Mouse (Mus musculus): Measurements from ENCODE around the gene Fgfr2.
"Not testable (repeated sequence)": the region's sequence is repeated elsewhere in the genome, so short reads cannot be mapped to it uniquely, and the experiment has no call there.

Gene Fgfr2

DNA sequence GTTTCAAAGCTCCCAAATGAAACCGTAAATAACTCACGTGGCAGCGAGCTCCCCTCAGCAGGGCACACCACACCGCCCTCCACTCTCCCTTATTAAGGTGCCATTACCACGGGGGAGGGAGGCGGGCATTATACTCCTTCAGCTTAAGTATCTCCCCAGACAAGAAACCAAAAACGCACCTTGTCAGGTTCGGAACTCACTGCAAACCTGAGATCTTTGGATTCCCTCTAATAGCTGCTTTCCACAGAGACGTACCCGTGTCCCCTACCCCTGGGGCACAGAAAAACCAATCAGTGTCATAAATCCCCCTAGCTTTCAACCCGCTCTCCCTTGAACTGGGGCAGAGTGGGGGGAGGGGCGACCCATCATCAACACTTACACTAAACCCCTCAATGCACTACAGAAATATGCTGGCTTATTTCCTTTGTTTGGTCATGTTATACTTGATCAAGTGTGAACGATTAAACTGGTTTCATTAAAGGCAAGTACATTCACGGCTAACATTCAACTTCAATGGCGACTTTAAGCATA is 2.9 kb downstream of the Fgfr2 start:
- no peak for DNase-seq (ENCODE audit: low spot score)

GRCm38 (mm10) chr7:133117815-133118214 is 5.3 kb downstream of the Fgfr2 start:
- no peak for DNase-seq (ENCODE audit: low spot score)

- no peak for DNase-seq (ENCODE audit: low spot score)
Measured at GRCm38 (mm10) chr7:133116542-133116941, 6.6 kb downstream of the Fgfr2 start.

DNA sequence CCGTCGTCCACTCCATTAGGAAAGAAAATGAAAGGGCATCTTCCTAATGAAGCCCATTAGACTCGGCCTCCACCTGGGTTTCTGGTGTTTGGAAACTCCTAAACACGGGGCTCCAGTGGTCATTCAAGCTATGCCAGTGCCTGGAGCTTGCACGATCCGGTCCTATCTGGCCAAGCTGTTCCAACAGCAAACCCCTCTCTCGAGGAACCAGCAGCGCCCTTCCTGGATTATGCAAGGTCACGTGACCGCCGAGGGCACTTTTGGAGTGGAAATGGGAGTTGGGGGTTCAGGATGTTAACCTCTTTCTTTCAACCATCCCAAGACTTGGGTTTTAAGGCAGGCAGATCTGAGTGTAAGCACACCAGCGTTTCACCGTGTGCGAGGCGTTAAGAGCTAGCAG is 7.3 kb downstream of the Fgfr2 start:
- no peak for DNase-seq (ENCODE audit: low spot score)

DNA sequence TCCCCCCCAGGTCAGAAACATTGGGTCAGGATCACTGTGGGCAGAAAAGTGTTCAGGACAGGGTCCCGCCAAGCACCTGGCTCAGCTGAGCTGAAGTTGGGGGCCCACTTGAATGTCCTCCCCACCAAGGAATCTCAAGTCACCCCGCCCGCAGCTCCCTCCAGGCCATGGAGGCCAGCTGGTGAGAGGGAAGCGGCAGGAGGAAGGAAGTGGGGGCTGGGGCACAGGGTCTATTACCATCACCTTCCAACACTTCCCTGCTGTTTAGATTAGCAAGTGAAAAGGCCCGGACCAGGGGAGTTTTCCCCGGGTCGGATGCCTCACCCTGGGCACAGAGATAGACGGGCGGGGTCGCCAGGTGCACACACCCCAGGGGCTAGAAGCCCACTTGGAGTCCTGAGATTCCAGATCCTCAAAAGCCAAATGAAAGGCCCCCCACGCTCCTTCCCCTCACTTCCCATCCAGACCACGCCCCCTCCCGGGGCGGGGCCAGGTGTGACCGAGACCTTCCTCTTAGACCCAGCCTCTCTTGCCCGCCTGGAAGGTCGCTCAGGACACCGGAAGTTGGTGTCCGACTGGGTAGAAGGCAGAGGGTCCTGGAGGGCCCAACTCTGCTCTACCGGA is 8.2 kb downstream of the Fgfr2 start:
- DNase-seq (ENCODE audit: low spot score) = no peak

DNA sequence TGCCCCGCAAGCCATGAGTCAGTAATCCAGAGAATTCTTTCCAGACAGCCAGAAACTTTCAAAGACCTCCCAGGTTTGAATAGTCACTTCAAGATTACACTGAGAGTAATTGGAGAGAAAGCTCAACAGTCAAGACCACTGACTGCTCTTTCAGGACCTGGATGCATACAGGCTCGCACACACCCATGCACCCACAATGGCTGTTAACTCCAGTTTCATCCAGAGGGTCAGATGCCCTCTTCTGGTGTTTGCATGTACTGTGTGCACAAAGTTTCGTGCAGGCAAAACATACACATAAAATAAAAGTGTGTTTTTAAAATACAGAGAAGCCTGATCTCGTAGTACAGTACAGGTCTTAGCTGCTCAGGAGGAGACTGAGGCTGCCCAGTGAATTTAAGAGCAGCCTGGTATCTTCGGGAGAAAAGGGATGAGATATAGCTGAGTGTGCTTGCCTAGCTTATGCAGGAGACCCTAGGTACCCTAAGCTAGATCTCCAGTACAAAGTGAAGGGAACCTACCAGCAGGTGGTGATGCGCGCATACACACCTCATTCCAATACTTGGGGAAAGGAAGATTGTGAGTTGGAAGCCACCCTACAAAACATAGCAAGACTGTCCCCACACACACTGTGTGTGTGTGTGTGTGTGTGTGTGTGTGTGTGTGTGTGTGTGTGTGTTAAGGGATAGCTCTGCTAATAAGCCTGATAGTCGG is 9.8 kb downstream of the Fgfr2 start:
- DNase-seq (ENCODE audit: low spot score) = no peak

GRCm38 (mm10) chr7:133112351-133112831 is 10.8 kb downstream of the Fgfr2 start:
- DNase-seq (ENCODE audit: low spot score) = no peak

- no peak for DNase-seq (ENCODE audit: low spot score)
Measured at GRCm38 (mm10) chr7:133109442-133109841, 13.7 kb downstream of the Fgfr2 start.

DNA sequence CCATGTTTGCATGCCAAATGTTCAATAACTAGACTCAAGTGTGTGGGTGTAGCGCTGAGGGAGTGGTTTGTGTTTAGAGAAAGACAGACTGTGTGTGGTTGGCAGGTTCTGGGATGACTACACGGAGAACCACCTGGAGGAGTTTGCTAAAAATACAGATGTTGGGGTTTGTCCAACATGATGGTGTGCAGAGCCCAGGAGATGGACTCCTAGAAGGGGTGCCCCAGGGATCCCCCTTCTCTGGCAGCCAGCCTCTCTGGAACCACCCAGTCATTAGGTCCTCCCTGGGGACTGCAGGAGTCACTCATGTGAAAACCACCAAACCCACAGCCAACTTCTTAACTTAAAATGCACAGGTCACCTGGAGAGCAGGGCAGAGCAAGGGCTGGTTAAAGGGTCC is 14.5 kb downstream of the Fgfr2 start:
- DNase-seq (ENCODE audit: low spot score) = no peak

DNA sequence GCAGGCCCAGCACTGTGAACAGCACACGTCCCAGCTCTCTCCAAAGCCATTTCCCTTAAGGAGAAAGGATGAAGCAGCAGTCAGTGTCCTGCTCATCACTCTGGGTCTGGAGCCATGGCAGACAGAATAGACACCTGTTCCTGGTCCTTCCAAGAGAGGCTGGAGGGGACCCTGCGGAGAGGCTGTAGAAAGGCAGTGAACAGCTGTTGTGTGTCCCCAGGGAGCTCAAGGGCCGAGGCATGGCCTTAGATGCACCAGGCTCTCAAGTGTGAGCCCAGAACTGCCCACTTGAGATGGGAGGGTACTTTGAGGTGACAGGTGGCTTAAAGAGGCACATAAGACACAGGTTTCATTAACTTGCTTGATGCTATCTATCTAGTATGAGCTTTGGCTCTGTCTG is 20.6 kb downstream of the Fgfr2 start:
- DNase-seq (ENCODE audit: low spot score) = no peak

GRCm38 (mm10) chr7:133101070-133101469 is 22.1 kb downstream of the Fgfr2 start:
- no peak for DNase-seq (ENCODE audit: low spot score)

DNA sequence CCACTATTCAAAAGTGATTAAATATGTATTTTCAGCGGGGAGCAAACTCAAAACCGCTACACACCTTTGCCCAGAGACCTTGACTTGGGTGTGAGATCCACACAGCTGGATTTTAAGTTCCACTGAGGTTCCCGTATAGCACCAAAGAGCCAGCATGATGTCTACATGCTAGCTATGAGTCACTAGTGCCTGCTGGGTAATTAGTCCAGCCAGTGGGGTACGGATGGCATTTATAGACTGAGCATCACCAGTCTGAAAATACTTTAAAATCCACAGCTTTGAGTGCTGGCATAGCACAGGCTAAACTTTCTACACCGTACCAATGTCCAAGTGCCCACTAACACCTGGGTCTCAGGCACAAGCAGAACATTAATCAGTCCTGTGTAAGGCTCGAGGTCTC is 23.0 kb downstream of the Fgfr2 start:
- no peak for DNase-seq (ENCODE audit: low spot score)

DNA sequence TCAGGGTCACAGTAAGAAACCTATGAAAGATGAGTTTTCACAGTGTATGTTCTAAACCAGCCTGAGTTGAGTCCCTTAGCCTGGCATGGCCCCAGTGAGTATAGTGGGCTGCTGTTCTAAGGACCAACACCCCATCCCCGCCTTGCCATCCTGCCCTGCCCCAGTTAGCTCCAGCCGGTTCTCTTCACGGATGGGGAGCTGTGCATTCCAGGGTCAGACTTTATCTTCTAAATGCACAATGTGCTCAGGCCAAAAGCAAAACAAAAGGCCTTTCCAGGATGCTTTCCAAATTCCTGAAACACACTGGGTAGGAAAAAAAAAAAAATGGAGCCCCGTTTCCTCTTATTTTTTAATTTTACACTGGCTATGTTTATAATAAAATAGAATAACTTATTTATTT is 23.9 kb downstream of the Fgfr2 start:
- peak; percentile 39 for DNase-seq (ENCODE audit: low spot score)

GRCm38 (mm10) chr7:133098118-133098793 is 24.9 kb downstream of the Fgfr2 start:
- DNase-seq (ENCODE audit: low spot score) = no peak

- not testable (repeated sequence) for DNase-seq (ENCODE audit: low spot score)
Measured at GRCm38 (mm10) chr7:133095610-133096009, 27.5 kb downstream of the Fgfr2 start.

GRCm38 (mm10) chr7:133094711-133095495 is 28.2 kb downstream of the Fgfr2 start:
- DNase-seq (ENCODE audit: low spot score) = no peak

- DNase-seq (ENCODE audit: low spot score) = no peak
Measured at GRCm38 (mm10) chr7:133094161-133094560, 29.0 kb downstream of the Fgfr2 start.

DNA sequence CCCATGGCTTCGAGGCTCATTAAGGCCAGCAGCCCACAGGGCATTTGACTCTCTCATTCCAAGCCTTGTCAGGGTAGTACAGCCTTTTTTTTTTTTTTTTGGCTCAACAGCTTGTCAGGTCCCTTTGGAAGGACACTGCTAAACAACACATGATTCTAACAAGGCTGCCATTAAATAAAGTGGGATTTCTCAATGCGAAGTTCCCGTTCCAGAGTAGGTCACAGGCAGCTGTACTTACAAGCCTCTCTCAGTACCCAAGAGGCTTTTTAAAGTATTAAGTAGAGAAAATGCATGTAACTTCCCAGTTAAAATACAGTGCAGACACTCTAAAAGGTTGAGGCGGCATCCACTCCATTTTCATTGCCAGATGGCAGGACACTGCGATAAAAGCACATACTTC is 29.4 kb downstream of the Fgfr2 start:
- peak; percentile 28 for DNase-seq (ENCODE audit: low spot score)

GRCm38 (mm10) chr7:133090641-133091040 is 32.5 kb downstream of the Fgfr2 start:
- DNase-seq (ENCODE audit: low spot score) = no peak

- DNase-seq (ENCODE audit: low spot score) = no peak
Measured at GRCm38 (mm10) chr7:133089621-133090260, 33.4 kb downstream of the Fgfr2 start.

DNA sequence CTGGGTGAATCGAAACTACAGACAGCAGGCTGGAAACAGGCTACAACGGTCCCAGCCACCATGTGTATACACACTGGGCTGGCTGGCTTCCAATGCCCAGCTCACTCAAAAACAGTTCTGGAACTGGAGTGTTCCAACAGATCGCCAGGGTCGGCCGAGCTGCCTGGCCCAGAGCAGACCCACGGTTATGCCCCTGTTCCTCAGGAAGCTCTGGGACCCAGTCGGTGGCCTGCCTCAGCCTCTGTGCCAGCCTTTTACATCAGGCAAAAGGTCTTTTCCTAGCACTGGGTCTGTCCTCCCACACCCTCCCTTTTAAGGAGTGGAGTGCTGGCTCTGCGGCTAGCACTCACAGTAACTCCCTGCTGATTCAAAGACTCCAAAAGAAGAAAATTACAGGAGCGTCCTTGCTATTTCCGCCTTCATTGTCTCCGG is 34.3 kb downstream of the Fgfr2 start:
- DNase-seq (ENCODE audit: low spot score) = peak; percentile 79

DNA sequence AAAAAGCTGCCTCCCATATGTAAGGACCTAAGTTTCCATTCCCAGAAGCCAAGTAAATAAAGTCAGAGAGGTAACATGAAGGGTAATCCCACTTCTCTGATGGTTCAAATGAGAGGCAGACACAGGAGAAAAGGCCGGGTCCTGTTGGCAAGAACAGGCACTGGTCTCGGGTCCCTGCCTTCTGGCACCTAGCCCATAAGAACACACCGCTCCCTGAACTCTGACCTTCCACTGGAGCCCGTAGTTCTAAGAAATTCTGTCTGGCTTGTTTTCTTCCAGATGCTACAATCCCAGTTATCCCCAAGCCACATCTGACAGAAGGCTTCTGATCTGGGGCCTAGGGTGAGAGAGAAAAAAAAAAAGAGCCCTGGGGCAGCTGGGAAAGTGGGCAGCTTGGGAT is 34.7 kb downstream of the Fgfr2 start:
- no peak for DNase-seq (ENCODE audit: low spot score)

All from lung, postnatal 25 days (tissue).